Mouse (Mus musculus) E14TG2a.4 (cell line): Measurements from ENCODE around the gene H2-D1.

Experiments
- CTCF ChIP-seq: conservative IDR thresholded peaks from 2 replicates; pipeline ENCODE4 v1.5.1; 2014; ENCODE audit warnings: low read length
- NANOG ChIP-seq: IDR thresholded peaks from 2 replicates; pipeline ENCODE4 v1.6.1; 2014; ENCODE audit warnings: borderline replicate concordance, low read length, mixed read lengths
- POU5F1 ChIP-seq: IDR thresholded peaks from 2 replicates; pipeline ENCODE4 v1.6.1; 2014; ENCODE audit warnings: low read length, borderline replicate concordance

DNA sequence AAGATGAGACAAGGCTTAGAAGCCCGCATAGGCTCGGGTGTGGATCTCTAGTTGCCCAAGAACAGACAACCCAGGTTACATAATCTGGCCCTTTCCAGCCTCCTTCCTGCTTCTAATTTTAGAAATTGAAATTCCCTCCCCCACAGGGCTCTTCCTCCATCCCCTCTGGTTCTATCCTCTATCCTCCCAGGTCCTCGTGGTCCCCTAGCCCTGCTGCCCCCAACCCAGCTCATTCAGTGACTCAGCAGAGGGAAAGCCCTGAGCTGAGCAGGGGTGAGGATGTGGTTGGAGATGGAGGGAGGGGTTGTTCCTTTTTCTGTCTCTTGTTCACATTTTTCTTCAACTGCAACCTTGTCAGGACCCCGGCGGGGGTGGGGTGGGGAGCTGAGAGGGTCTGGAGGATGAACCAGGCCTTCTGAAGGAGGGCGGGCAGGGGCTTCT, 42.9 kb upstream of the H2-D1 start:
- TF ChIP-seq CTCF (no peak), NANOG (no peak), POU5F1 (no peak)
